Mouse (Mus musculus): ENCODE measurements around the gene Zmynd8.

- TF ChIP-seq CTCF (IDR thresholded peaks at IDR 0.05; ENCODE audit: control insufficient read depth, insufficient read depth, insufficient replicate concordance, low read depth, low read length) (no peak), POLR2A (IDR thresholded peaks at IDR 0.05; ENCODE audit: control insufficient read depth, low read depth, low read length) (no peak)
Observed at GRCm38 (mm10) chr2:165858453-165859384, 40.1 kb downstream of the Zmynd8 start.
